Mouse (Mus musculus): Measurements from ENCODE around the gene Fam131b.

DNA sequence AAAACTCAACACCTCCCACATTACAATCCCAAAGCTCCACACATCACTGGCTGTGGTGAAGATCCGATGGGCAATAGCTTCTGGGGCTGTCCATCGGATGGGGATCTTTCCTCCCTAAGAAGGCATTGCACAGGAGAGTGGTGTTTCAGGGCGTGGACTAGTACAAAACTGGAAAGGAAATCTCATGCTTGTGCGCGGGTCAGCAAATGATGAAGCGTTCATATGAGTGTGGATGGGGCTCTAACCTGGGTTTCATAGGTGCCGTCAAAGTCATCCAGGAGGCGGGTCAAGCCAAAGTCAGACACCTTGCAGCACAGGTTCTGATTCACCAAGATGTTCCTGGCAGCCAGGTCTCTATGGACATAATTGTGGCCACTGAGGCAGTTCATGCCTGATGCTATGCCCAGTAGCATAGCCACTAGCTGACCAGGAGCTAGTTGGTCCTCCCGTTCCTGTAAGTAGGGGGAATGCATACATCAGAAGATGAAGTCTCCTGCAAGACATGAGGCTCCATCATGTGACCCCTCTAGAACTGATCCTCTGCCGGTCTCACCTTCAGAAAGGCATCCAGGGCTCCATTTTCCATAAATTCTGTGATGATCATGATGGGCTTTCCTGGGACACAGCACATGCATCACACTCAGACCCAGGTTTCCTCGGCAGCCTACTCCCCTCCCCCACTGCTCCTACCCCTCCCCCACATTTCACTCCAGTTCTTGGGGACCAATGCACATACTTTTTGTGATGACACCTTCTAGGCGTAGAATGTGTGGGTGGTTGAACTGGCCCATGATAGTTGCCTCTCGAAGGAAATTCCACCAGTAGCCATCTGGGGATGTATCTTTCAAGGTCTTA lies 36.8 kb upstream of the Fam131b start:
- TF ChIP-seq CTCF (IDR thresholded peaks at IDR 0.05; ENCODE audit: borderline replicate concordance, control insufficient read depth, extremely low read depth, insufficient read depth, low read length, poor library complexity) (no peak), POLR2A (IDR thresholded peaks at IDR 0.05; ENCODE audit: control insufficient read depth, extremely low read depth, insufficient read depth, low read length, poor library complexity) (no peak)
